Mouse (Mus musculus): ENCODE data around the gene Chst3. TPM values are rescaled to one million over a fixed set of nuclear protein-coding genes. Genes with fewer than 3 reads are reported as not detected.

The Chst3 gene
- total RNA-seq (2023) = 100 to 1,000 TPM; 154 to 188 TPM

GRCm38 (mm10) chr10:60218591-60219499, at the start of gene Chst3:
Chst3 (minus strand) TSS chr10:60219260.

Other genes with a start within 250 kb of the Chst3 start
- 10 to 100 TPM; 17.7 to 19.4 TPM for gene Ascc1, start 216.5 kb downstream of the Chst3 start, total RNA-seq (2023)
- gene Anapc16, start 216.1 kb downstream of the Chst3 start, total RNA-seq (2023) = 10 to 100 TPM; 74.1 to 75.9 TPM
- 1 to 10 TPM in 1 of 2 experiments, under 1 TPM in 1; 0.90 to 1.0 TPM for gene Spock2, start 113.0 kb downstream of the Chst3 start, total RNA-seq (2023)
- gene Psap, start 58.4 kb upstream of the Chst3 start, total RNA-seq (2023) = 100 to 1,000 TPM; 620 to 653 TPM
- gene Vsir, start 127.6 kb upstream of the Chst3 start, total RNA-seq (2023) = 10 to 100 TPM; 19.6 to 28.8 TPM
- not detected for gene Gm17455, start 180.5 kb upstream of the Chst3 start, total RNA-seq (2023)